Mouse (Mus musculus) liver, postnatal 0 days (tissue): ENCODE measurements around the gene Kif17.

Experiments
- CTCF ChIP-seq: sonication (generic); IDR thresholded peaks from 2 replicates; pipeline ENCODE4 v1.5.1; 2016; ENCODE audit warnings: antibody characterized with exemption, low read depth
- EP300 ChIP-seq: IDR thresholded peaks from 2 replicates; pipeline ENCODE4 v1.6.1; 2016; ENCODE audit warnings: antibody characterized with exemption, low read depth, mild to moderate bottlenecking

DNA sequence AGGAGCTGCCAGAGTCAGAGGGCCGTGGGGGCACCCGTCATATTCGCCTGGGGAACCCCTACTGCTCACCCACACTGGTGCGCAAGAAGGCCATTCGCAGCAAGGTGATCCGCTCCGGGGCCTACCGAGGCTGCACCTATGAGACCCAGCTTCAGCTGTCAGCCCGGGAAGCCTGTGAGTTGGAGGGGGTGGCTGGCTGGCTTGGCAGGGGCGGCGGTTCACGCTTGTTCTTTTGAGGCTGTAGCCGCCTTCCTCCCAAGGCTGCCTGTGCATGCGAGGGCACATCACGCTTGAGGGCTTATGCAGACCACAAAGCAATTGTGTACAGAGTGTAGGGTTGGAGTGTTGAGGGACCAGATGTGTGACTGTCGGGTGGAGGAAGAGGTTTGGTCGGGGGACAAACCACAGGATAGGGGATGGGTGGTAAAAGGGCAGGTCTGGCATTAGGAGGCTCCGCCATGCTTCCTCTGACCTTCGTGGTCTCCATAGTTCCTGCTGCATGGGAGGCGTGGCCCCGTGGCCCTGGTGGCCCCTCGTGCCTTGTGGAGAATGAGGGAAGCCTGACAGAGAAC is 7.0 kb downstream of the Kif17 start:
- TF ChIP-seq EP300 (no peak), CTCF (no peak)
